Mouse (Mus musculus) urinary bladder, postnatal 4 days (tissue): ENCODE data around the gene Ctss.
"Not testable (repeated sequence)": the region's sequence is repeated elsewhere in the genome, so short reads cannot be mapped to it uniquely, and the experiment has no call there.

ENCODE experiments used
- DNase-seq, 2 experiments: peaks; one replicate each; pipeline ENCODE4 v3.0.0; 2021 to 2022; ENCODE audit warnings: low spot score in 2 of 2

Ctss gene

GRCm38 (mm10) chr3:95533364-95533763 lies 6.8 kb downstream of the Ctss start:
- no peak for DNase-seq

- DNase-seq, result no peak
Observed at GRCm38 (mm10) chr3:95534927-95535326, 8.3 kb downstream of the Ctss start.

- no peak for DNase-seq
Observed at GRCm38 (mm10) chr3:95538936-95539335, 12.3 kb downstream of the Ctss start.

GRCm38 (mm10) chr3:95539837-95540236 lies 13.3 kb downstream of the Ctss start:
- no peak for DNase-seq

- DNase-seq, result not testable (repeated sequence)
Observed at GRCm38 (mm10) chr3:95541186-95541585, 14.6 kb downstream of the Ctss start.

GRCm38 (mm10) chr3:95542171-95542570 lies 15.6 kb downstream of the Ctss start:
- DNase-seq, result no peak

GRCm38 (mm10) chr3:95542981-95543380 lies 16.4 kb downstream of the Ctss start:
- no peak for DNase-seq

- DNase-seq, result no peak
Observed at GRCm38 (mm10) chr3:95550176-95550575, 23.6 kb downstream of the Ctss start.

GRCm38 (mm10) chr3:95553986-95554385 lies 27.4 kb downstream of the Ctss start:
- DNase-seq, result no peak

- no peak for DNase-seq
Observed at GRCm38 (mm10) chr3:95559437-95559836, 32.9 kb downstream of the Ctss start, which contains the start of gene Hormad1. Gene Hormad1, plus strand, starts transcription at chr3:95559677.

GRCm38 (mm10) chr3:95560738-95561137 lies 34.2 kb downstream of the Ctss start:
- no peak for DNase-seq

- DNase-seq, result no peak
Observed at GRCm38 (mm10) chr3:95561826-95562225, 35.2 kb downstream of the Ctss start.

GRCm38 (mm10) chr3:95569585-95569984 lies 43.0 kb downstream of the Ctss start:
- DNase-seq, result no peak

- no peak for DNase-seq
Observed at GRCm38 (mm10) chr3:95587754-95588603, 61.4 kb downstream of the Ctss start.

- peak; percentile 91 to 92 for DNase-seq
Observed at GRCm38 (mm10) chr3:95588604-95589086, 62.1 kb downstream of the Ctss start, which contains the start of gene Golph3l. Gene Golph3l, plus strand, starts transcription at chr3:95588934.

- no peak for DNase-seq
Observed at GRCm38 (mm10) chr3:95598734-95599133, 72.1 kb downstream of the Ctss start.

- DNase-seq, result no peak
Observed at GRCm38 (mm10) chr3:95601287-95601686, 74.7 kb downstream of the Ctss start.
